Mouse (Mus musculus): ENCODE results near the gene Vkorc1. TPM values are rescaled to one million over a fixed set of nuclear protein-coding genes. Genes with fewer than 3 reads are reported as not detected.

Vkorc1 gene
- polyA plus RNA-seq, 1 experiment: 201 TPM

DNA sequence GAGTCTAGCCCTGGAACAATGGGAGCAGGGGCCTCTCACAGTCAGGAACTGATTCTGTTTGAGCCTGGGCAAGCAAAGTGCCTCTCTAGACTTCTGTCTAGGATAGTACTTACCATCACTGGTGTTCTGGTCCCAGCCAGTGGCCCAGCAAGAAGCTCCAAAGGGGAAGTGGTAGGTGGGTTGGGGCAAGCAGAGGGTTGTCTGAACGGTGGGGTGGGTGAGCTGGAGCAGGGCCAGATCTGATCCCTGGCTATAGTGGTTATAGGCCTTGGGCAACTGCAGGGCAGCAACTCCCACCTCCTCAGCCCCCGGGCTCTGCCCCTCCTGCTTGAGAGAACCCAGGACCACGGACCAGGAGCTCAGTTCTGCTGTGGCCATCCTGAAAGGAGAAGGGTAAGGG is 6.6 kb downstream of the Vkorc1 start:
- no peak for DNase-seq
- WGBS: 62% methylated on average over 3 of the region's 3 CpGs
- Histone ChIP-seq H3K4me1 (ENCODE audit: control insufficient read depth, insufficient read depth, low read length) (peaks cover 2% of the 10 kb centered on the region), H3K4me3 (replicated peaks; ENCODE audit: extremely low read depth, low read depth, low read length) (no peak overlapping the region)
- TF ChIP-seq CTCF (IDR thresholded peaks at IDR 0.05; ENCODE audit: insufficient read depth, low read length) (no peak), POLR2A (IDR thresholded peaks at IDR 0.05; ENCODE audit: borderline replicate concordance, extremely low read depth, low read depth, low read length) (no peak)

DNA sequence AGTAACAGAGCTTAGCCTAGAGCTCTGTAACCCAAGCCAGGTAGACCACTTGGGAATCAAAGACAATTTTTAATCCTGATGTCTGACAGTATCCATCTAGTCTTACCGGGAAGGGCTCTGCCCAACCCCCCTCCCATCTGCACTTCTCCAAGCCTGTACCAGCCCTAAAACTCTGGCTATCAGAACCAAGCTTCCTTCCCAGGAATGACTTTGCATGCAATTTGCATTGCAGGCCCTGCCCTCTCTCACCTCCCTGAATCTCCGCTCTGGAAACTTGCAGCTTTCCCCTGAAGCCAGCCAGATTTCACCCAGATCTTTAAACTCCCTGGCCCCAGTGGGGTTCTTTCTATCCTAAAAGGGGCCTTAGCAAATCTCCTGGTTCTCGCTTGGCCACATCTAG is 7.6 kb downstream of the Vkorc1 start:
- 82% methylated on average over 3 of the region's 3 CpGs for WGBS
- Histone ChIP-seq H3K4me1 (ENCODE audit: control insufficient read depth, insufficient read depth, low read length) (peaks cover 7% of the 10 kb centered on the region), H3K4me3 (replicated peaks; ENCODE audit: extremely low read depth, low read depth, low read length) (no peak overlapping the region)
- no peak for DNase-seq
- TF ChIP-seq CTCF (IDR thresholded peaks at IDR 0.05; ENCODE audit: insufficient read depth, low read length) (no peak), POLR2A (IDR thresholded peaks at IDR 0.05; ENCODE audit: borderline replicate concordance, extremely low read depth, low read depth, low read length) (no peak)

DNA sequence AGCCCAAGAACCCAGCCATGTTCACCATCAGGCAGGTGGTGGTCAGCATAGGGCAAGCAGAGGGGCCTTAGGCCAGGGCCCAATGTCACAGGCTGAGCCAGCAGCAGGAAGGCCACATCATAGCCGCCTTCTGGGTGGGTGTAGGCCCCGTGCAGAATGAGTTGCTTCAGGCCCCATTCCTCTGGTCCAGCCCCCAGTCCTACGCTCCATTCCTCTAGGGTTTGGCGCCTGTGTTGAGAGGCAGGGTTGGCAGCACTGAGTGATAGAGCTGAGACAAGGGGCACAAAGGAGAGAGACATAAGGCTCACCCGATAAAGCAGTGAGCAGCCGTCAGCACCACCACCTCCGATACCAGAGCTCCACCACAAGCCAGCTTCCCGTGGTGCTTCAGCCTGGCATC is 8.2 kb downstream of the Vkorc1 start:
- Histone ChIP-seq H3K4me3 (replicated peaks; ENCODE audit: extremely low read depth, low read depth, low read length) (no peak overlapping the region), H3K4me1 (ENCODE audit: control insufficient read depth, insufficient read depth, low read length) (peaks cover 7% of the 10 kb centered on the region)
- WGBS: 81% methylated on average over 8 of the region's 8 CpGs
- no peak for TF ChIP-seq POLR2A (IDR thresholded peaks at IDR 0.05; ENCODE audit: borderline replicate concordance, extremely low read depth, low read depth, low read length)
- TF ChIP-seq CTCF (IDR thresholded peaks at IDR 0.05; ENCODE audit: insufficient read depth, low read length): no peak
- no peak for DNase-seq

DNA sequence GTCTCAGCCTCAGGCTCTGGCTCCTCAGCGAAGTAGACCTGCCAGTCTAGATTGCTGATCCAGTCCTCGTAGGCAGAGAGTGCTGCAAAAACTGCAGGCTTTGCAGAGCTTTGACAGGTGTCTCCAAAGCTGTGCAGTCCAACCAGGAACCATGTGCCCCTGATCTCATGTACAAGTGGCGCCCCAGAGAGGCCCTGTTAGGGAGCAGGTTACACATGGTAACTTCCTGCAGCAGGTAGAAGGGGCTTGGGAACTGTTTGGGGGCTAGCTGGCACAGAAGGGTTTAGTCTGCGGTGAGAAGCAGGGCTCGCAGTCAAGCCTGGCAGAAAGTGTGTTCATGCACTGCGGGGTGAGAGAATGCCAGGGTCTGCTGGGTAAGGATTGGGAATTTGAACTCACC is 8.9 kb downstream of the Vkorc1 start:
- WGBS: 84% methylated on average over 6 of the region's 6 CpGs
- DNase-seq: no peak
- Histone ChIP-seq H3K4me3 (replicated peaks; ENCODE audit: extremely low read depth, low read depth, low read length) (no peak overlapping the region), H3K4me1 (ENCODE audit: control insufficient read depth, insufficient read depth, low read length) (peaks cover 7% of the 10 kb centered on the region)
- TF ChIP-seq CTCF (IDR thresholded peaks at IDR 0.05; ENCODE audit: insufficient read depth, low read length) (no peak), POLR2A (IDR thresholded peaks at IDR 0.05; ENCODE audit: borderline replicate concordance, extremely low read depth, low read depth, low read length) (no peak)

DNA sequence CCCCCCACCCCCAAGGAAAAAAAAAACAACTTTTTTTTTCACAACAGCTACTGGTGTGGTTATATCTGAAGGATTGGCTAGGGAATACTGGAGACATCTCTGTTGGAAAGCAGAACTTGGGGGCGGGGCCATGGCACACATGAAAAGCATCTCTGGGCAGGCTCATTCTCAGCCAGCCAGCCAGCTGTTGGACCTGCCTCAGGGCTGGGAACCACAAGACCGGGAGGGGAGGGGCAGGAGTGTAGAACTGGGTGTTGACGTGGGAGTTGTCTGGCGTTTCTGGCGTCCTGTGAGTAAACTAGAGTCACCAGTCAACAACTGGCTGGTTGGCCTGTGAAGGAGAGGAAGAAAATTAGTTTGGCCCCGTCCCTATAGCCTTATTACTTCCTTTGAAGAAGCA is 9.5 kb downstream of the Vkorc1 start:
- Histone ChIP-seq H3K4me3 (replicated peaks; ENCODE audit: extremely low read depth, low read depth, low read length) (no peak overlapping the region), H3K4me1 (ENCODE audit: control insufficient read depth, insufficient read depth, low read length) (peaks cover 7% of the 10 kb centered on the region)
- DNase-seq: peak; percentile 19
- WGBS: 43% methylated on average over 6 of the region's 6 CpGs
- TF ChIP-seq POLR2A (IDR thresholded peaks at IDR 0.05; ENCODE audit: borderline replicate concordance, extremely low read depth, low read depth, low read length) (no peak), CTCF (IDR thresholded peaks at IDR 0.05; ENCODE audit: insufficient read depth, low read length) (no peak)

DNA sequence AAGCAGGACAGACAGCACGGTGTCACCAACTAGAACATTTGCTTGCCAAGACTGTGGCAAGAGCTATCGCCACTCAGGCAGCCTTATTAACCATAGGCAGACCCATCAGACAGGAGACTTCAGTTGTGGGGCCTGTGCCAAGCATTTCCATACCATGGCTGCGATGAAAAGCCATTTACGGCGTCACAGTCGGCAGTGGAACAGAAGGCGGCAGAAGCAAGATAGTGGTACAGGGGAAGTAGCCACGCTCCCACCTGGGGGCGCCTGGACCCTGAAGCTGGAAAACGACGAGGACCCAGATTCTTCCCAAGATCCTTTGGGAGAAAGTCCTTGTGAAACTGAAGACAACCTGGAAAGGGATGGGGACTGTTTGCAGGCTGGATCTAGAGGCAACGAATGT is 15.0 kb downstream of the Vkorc1 start:
- no peak for DNase-seq
- Histone ChIP-seq H3K4me1 (ENCODE audit: control insufficient read depth, insufficient read depth, low read length) (peaks cover 7% of the 10 kb centered on the region), H3K4me3 (replicated peaks; ENCODE audit: extremely low read depth, low read depth, low read length) (no peak overlapping the region)
- TF ChIP-seq CTCF (IDR thresholded peaks at IDR 0.05; ENCODE audit: insufficient read depth, low read length): no peak
- TF ChIP-seq POLR2A (IDR thresholded peaks at IDR 0.05; ENCODE audit: borderline replicate concordance, extremely low read depth, low read depth, low read length): no peak
- WGBS: 82% methylated on average over 12 of the region's 12 CpGs

DNA sequence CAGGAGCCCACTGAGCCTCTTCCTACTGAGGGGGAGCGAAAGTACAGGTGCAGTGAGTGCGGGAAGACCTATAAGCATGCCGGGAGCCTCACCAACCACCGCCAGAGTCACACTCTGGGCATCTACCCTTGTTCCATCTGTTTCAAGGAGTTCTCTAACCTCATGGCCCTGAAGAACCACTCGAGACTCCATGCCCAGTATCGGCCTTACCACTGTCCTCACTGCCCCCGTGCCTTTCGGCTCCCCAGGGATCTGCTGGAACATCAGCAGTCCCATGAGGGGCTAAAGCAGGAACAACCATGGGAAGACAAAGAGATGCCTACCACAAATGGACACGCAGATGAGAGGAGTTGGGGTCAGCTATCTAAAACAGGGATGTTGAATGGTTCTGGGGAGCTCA is 16.1 kb downstream of the Vkorc1 start:
- Histone ChIP-seq H3K4me1 (ENCODE audit: control insufficient read depth, insufficient read depth, low read length) (peaks cover 11% of the 10 kb centered on the region), H3K4me3 (replicated peaks; ENCODE audit: extremely low read depth, low read depth, low read length) (no peak overlapping the region)
- WGBS: 96% methylated on average over 9 of the region's 9 CpGs
- DNase-seq: no peak
- no peak for TF ChIP-seq CTCF (IDR thresholded peaks at IDR 0.05; ENCODE audit: insufficient read depth, low read length)
- TF ChIP-seq POLR2A (IDR thresholded peaks at IDR 0.05; ENCODE audit: borderline replicate concordance, extremely low read depth, low read depth, low read length): no peak

DNA sequence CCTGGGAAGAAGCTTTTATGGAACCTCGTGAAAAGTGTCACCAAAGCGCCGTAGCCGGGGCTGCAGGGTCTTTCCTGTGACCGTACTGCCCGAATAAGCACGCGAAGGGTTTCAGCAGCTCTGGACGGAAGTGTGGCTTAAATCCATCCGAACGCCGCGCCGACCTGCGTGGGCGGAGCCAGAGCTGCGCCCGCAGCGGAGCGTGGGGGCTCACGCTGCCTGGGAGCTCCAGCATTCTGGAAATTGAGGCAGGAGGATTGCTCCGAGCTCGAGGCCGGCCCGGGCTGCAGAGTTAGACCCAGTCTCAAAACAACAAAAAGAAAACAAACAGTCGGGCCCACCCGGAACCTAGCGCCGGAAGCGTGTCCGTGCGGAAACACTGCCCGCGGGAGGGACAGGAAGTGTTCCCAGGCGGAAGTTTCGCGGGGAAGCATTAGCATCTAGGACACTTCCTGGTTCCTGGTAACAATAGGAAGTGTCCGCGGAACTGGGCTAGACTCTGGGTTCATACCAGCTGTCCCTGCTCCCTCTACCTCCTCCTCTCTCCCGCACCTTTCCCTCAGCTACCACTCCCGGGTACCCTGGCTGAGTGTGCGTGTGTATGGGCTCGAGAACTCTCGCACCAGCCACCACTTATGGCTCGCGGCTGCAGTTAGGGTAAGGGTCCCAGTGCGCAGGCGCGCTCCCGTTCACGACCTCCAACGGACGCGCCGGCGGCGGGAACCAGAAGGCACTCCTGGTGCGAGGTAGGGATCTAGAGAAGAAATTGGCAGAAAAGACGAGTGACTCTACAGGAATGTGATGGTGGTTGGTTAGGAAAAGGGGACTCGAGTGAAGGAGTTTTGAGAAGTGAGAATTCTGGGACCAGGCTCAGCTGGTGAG is 18.7 kb downstream of the Vkorc1 start, which contains the start of gene Zfp668:
TSS of gene Zfp668 (minus strand) at position 362 of the 882 bp plus-strand sequence.
- TF ChIP-seq CTCF (IDR thresholded peaks at IDR 0.05; ENCODE audit: insufficient read depth, low read length) (no peak), POLR2A (IDR thresholded peaks at IDR 0.05; ENCODE audit: borderline replicate concordance, extremely low read depth, low read depth, low read length) (peak; percentile 83)
- peak; percentile 91 for DNase-seq

DNA sequence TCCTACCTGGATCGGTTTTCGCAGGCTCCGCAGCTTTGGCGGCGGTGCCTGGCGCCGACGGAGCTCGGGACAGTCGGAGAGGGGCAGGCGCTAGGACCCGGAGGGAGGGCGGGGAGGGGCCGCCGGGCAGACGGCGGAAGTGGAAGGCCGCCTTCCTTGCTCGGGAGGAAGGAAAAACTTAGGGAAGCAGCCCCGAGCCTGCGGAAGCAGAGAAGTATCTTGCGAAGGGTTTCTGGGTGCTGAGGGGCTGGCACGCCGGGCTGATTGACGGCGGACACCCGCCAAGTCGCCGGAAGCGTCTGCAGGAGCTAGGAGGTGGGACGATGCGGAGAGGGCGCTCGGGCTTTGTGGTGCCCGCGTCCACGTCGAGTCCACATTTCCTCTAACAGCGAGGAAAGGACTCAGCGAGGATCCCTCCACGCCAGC is 19.4 kb downstream of the Vkorc1 start, which contains the start of gene Zfp646:
TSS of gene Zfp646 (plus strand) at position 181 of the 426 bp plus-strand sequence.
- no peak for DNase-seq
- WGBS: under 1% methylated on average over 41 of the region's 41 CpGs

More for the DNA sequence above, 18.7 kb downstream of the Vkorc1 start, which contains the start of gene Zfp668:
- Histone ChIP-seq H3K4me1 (ENCODE audit: control insufficient read depth, insufficient read depth, low read length) (peaks cover 5% of the 10 kb centered on the region), H3K4me3 (replicated peaks; ENCODE audit: extremely low read depth, low read depth, low read length) (peak within 1 kb of the TSS; percentile 98)
- WGBS: under 1% methylated on average over 60 of the region's 60 CpGs

DNA sequence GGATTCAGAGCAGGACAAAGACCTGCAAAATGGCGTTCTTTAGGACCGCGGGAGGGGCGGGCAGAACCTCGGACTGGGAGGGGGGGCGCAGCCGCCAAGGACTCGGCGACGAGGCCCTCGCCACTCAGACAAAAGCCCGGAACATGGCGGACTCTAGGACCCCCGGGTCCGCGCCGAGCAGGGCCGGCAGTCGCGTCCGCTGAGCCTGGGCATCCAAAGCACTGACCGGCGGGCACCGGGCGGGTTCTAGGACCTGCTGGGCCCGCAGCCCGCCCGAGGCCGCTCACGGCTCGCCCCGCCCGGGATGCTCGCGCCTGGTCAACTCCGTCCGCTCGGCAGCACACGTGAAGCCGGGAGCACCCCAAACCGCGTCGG is 19.8 kb downstream of the Vkorc1 start:
- peak overlapping the region; percentile 98 for H3K4me3 ChIP-seq (replicated peaks; ENCODE audit: extremely low read depth, low read depth, low read length)
- peak; percentile 8; the same call in 1 of the 2 replicates for TF ChIP-seq POLR2A (IDR thresholded peaks at IDR 0.05; ENCODE audit: borderline replicate concordance, extremely low read depth, low read depth, low read length)
- TF ChIP-seq CTCF (IDR thresholded peaks at IDR 0.05; ENCODE audit: insufficient read depth, low read length): no peak
- under 1% methylated on average over 43 of the region's 43 CpGs for WGBS
- peaks cover 5% of the 10 kb centered on the region for H3K4me1 ChIP-seq (ENCODE audit: control insufficient read depth, insufficient read depth, low read length)
- DNase-seq: peak; percentile 86

More for the DNA sequence above, 19.4 kb downstream of the Vkorc1 start, which contains the start of gene Zfp646:
- Histone ChIP-seq H3K4me1 (ENCODE audit: control insufficient read depth, insufficient read depth, low read length) (peaks cover 5% of the 10 kb centered on the region), H3K4me3 (replicated peaks; ENCODE audit: extremely low read depth, low read depth, low read length) (peak within 1 kb of the TSS; percentile 98)
- no peak for TF ChIP-seq CTCF (IDR thresholded peaks at IDR 0.05; ENCODE audit: insufficient read depth, low read length)
- TF ChIP-seq POLR2A (IDR thresholded peaks at IDR 0.05; ENCODE audit: borderline replicate concordance, extremely low read depth, low read depth, low read length): peak; percentile 44
